Mouse (Mus musculus): ENCODE results near the gene Mst1.

The Mst1 gene

DNA sequence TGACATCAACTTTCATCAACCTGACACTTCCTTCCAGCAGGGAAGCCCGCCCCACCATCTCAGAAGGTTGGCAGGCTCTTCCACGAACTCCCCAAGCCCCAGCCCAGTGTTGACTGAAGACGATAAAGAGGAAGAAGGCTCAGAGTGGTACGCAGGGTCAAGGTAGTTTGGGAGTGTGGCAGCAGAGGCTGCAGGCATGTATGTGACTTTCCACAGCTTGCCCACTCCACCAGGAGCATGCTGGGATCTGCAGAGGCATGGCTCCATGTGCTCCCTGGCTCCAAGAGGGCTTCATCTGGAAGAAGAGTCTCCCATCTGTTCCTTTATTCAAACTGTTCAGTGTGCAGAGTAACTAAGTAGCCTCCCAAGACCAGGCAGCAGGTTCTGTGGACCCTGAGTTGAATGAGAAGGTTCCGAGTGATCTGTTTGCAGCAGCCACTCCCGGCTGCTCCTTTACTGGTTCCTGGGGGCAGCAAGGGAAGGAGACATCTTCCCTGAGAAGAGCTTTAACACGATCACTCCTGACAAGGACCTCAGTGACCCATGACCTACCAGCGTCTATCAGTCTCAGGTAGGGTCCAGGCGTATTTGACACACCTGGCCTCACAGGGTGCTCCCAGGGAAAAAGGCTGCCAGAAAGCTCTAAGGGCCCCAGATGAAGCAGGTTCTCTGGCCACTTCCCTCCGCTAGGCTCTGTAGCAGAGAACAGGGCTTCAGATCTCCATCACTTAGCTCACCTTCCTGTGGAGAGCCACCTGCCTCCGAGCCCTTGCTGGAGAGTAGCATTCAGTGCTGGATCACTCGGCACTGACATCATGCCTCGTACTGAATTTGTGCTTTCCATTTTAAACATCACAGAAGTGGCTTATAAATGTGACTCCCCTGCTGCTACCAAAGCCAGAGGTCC is 49.1 kb downstream of the Mst1 start:
- DNase-seq (ENCODE audit: low read depth, low spot score) = no peak

DNA sequence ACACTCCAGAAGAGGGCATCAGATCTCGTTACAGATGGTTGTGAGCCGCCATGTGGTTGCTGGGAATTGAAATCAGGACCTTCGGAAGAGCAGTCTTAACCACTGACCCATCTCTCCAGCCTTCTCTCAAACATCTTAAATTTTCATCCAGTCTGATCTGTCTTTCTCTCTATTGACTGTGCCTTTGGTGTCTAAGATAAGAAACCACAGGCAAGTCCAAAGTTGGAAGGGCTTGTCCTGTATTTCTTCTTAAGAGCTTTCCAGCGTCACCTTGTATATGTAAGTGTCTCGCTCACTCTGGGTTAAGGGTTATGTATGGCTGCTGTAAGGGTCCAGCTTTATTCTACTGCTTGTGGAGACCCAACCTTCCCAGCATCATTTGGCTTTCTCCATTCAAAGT is 51.3 kb downstream of the Mst1 start:
- DNase-seq (ENCODE audit: low read depth, low spot score) = no peak

DNA sequence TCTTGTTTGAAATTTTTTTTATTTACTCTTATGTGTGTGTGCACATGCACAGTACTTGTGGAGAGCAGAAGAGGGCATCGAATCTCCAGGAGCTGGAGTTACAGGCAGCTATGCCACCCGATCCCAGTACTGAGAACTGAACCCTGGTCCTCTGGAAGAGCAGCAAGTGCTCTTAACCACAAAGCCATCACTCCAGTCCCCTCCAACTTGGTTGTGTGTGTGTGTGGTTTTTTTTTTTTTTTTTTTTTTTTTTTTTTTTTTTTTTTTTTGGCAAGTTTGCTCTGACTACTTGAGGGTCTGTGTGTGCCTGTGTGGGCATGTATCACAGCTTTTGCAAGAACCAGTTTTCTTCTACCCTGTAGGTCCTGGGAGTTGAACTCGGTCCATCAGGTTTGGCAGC is 52.1 kb downstream of the Mst1 start:
- no peak for DNase-seq (ENCODE audit: low read depth, low spot score)

DNA sequence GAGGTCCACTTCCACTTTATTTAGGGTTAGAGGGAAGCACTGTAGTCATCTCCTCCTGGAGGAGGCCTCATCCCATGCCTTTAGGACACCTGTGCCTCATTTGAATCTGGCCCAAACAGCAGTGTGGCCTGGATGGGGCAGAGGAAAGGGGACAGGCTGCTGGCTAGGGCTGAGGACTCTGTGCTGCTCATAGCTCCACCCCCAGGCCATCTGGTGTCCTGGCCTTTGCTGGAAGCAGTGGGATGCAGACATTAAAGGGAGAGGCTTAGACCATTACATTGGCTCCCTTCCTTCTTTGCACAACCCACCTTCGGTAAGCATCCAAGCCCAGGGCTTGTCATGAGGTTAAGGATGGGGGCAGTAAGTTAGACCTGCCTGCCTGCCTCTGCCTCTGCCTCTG is 53.2 kb downstream of the Mst1 start:
- no peak for DNase-seq (ENCODE audit: low read depth, low spot score)

All from c-Kit-negative CD71-positive TER-119-positive erythroid progenitor cells, embryonic 14.5 days (primary cell).